Mouse (Mus musculus) thymus, postnatal 4 days (tissue): ENCODE results near the gene Cacna1c.
"Not testable (repeated sequence)": the region's sequence is repeated elsewhere in the genome, so short reads cannot be mapped to it uniquely, and the experiment has no call there.

ENCODE experiments used
- DNase-seq: peaks from one replicate; pipeline ENCODE4 v3.0.0; 2021

Gene Cacna1c

GRCm38 (mm10) chr6:119206006-119206405, 9.8 kb upstream of the Cacna1c start:
- DNase-seq, result not testable (repeated sequence)

GRCm38 (mm10) chr6:119204915-119205314, 8.7 kb upstream of the Cacna1c start:
- no peak for DNase-seq

- DNase-seq, result no peak
Observed at GRCm38 (mm10) chr6:119204286-119204685, 8.1 kb upstream of the Cacna1c start.

- no peak for DNase-seq
Observed at GRCm38 (mm10) chr6:119201575-119201974, 5.4 kb upstream of the Cacna1c start.

GRCm38 (mm10) chr6:119200362-119200761, 4.1 kb upstream of the Cacna1c start:
- DNase-seq, result no peak

- no peak for DNase-seq
Observed at GRCm38 (mm10) chr6:119199274-119199879, 3.2 kb upstream of the Cacna1c start.

GRCm38 (mm10) chr6:119198534-119199273, 2.5 kb upstream of the Cacna1c start:
- no peak for DNase-seq

- DNase-seq, result no peak
Observed at GRCm38 (mm10) chr6:119194601-119195000, 1.6 kb downstream of the Cacna1c start.

- no peak for DNase-seq
Observed at GRCm38 (mm10) chr6:119194161-119194560, 2.1 kb downstream of the Cacna1c start.

- DNase-seq, result no peak
Observed at GRCm38 (mm10) chr6:119193571-119194154, 2.6 kb downstream of the Cacna1c start.

GRCm38 (mm10) chr6:119191478-119191877, 4.7 kb downstream of the Cacna1c start:
- no peak for DNase-seq

GRCm38 (mm10) chr6:119187631-119188030, 8.6 kb downstream of the Cacna1c start:
- DNase-seq, result no peak

- DNase-seq, result peak; percentile 59
Observed at GRCm38 (mm10) chr6:119186658-119187057, 9.6 kb downstream of the Cacna1c start.

- DNase-seq, result no peak
Observed at GRCm38 (mm10) chr6:119183781-119184180, 12.4 kb downstream of the Cacna1c start.

- DNase-seq, result no peak
Observed at GRCm38 (mm10) chr6:119182211-119182610, 14.0 kb downstream of the Cacna1c start.

GRCm38 (mm10) chr6:119180188-119180587, 16.0 kb downstream of the Cacna1c start:
- no peak for DNase-seq

GRCm38 (mm10) chr6:119177101-119177500, 19.1 kb downstream of the Cacna1c start:
- DNase-seq, result no peak

GRCm38 (mm10) chr6:119176103-119176502, 20.1 kb downstream of the Cacna1c start:
- DNase-seq, result no peak

- peak; percentile 93 for DNase-seq
Observed at GRCm38 (mm10) chr6:119175078-119175853, 21.0 kb downstream of the Cacna1c start, which contains the start of gene Dcp1b. Gene Dcp1b (plus strand): TSS chr6:119175253.

- no peak for DNase-seq
Observed at GRCm38 (mm10) chr6:119174307-119175074, 21.7 kb downstream of the Cacna1c start.

- DNase-seq, result no peak
Observed at GRCm38 (mm10) chr6:119165677-119166076, 30.5 kb downstream of the Cacna1c start.

GRCm38 (mm10) chr6:119145109-119145508, 51.1 kb downstream of the Cacna1c start:
- peak; percentile 19 for DNase-seq
